Mouse (Mus musculus): ENCODE results near the gene Lingo3.

The Lingo3 gene

DNA sequence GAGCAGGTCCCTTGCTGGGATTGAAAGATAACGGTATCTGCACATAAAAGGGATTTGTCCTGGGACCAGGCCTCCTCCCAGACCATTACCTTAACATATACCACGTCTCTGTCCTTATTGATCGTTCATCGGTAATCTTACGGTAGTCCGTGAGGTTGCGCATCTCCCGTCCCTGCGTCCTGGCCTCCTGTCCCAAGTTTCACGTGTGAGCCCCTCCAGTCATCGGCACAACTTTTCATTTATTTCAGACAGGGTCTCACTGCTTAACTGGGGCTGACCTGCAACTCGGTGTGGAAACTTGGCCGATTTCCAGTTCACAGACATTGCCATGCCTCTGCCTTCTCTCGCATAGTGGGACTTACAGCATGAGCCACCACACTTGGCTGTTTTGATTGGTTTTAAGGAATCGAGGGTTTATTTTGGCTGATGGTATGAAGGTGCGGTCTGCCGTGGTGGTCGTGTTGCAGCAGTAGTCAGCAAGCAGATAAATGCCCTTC is 44.7 kb downstream of the Lingo3 start:
- no peak for DNase-seq (ENCODE audit: low read depth, low spot score)

DNA sequence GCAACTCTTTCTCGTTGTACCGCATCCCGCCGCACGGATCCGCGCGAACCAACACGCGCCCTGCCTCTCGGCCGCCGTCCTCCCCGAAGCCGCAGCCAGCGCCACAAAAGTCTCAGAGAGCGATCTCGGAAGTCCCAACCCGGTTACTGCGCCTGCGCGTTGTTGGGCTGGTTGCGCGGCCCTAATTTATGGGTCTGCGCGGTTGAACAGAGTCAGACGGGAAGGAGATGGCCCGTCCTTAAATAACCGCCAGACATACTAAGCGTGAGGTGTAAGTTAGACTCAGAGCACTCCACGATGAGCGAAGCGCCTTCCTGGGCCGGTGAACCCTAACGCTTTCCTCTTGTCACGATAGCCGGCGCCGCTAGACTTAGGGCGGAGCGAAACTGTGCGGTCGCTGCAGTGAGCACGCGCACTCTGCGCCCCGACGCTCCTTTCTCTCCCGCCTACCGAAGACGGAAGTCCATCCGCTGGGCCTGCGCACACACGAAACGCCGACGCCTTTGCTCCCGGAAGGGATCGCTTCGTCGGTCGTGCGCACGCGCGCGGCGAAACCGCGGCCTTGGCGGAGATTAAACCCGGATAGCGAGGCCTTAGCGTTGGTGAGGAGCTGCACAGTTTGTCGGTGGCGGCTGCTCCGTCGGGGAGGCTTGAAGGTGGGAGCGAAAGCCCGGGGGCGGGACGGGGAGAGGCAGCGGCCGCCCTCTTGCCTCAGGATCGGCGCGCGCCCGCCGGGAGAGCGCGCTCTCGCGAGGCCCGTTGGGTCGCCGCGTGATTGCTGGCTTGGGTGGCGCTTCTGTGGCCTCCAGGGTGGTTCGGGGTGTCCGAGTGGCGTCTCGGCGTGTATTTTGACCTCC is 45.5 kb downstream of the Lingo3 start, which contains the start of the genes Sf3a2 and Plekhj1:
TSS of gene Sf3a2 (plus strand) at position 49 of the 857 bp plus-strand sequence.
TSS of gene Plekhj1 (minus strand) at position 477 of the 857 bp plus-strand sequence.
- peak; percentile 93 for DNase-seq (ENCODE audit: low read depth, low spot score)

DNA sequence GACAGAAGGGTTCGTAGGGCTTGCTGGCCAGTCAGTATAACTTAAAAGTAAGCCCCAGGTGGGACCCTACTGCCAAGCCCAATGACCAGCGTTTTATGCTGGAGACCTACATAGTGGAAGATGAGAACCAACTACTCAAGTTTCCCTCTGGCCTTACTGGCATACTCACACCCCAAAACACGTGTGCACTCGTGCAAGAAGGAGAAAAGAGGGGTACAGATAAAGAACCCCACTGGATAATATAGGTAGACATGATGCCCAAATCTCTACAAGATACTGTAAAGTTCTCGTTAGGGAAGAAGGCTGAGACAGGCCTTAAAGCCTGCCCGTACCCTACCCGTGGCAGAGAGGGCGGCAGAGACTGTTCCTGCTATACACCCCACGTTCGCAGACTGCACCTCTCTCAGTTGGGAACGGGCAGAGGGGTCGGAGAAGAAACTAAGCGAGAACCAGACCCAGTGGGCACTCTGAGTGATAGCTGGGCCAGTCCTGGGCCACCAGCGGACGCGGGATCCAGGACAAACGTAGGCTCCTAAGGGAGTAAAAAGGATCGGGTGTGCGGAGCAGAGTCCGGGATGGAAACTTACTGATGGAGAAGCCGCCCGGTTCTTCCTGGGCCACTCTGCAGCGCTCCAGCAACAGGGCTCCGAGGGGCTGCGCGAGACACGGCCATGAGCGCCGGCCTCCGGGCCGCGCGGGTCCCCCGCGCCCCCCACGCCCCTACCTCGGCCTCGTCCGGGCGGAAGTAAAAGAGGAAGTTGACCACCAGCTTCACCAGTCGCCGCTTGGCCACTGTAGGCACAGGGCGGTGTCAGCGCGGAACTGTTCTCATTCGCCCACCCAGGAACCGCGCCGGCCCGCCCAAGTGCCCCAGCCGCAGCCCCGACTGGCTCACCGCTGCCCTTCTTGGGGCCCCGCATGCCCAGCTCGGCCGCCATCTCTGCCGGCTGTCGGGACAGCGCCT is 46.4 kb downstream of the Lingo3 start:
- DNase-seq (ENCODE audit: low read depth, low spot score), result no peak

DNA sequence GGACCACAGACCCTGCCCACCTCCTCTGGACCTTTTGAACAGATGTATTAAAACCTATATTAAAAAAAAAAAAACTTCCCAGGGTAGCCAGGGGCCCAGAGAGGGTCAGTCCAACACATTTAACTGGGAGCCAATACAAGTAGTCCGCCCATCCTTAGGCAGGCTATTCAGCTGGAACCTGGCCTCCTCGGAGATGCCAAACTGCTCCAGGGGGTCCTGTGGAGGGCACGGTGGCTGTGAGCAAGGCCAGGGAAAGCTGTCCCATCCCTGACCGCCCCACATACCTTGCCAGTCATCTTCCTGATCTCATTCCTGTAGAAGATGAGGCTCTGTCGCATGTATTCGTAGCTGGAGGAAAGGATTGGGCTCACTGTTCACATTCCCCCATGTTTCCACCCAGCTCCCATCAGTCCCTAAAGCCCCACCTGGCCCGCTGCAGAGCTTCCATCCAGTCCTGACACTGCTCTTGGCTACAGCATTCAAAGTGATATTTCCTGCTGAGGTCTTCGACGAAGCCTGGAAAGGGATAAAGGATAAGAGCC is 47.5 kb downstream of the Lingo3 start:
- no peak for DNase-seq (ENCODE audit: low read depth, low spot score)

DNA sequence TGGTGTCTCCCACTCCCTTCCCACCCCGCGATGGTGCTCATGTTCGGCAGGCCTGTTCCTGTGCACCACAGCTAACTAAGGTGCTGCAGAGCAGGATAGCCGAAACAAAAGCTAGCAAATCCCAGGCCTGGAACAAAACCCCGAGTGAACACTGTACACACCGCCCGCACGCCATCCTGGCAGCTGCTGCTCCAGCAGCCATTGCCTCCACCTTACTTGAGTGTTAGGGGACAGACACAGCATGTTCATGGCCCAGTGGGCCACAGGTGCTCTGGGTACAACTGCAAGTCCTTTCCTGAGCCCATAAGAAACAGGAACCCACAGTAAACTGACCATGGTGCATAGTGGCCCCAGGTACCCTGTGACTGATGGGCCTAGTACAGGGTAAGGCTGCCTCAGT is 49.1 kb downstream of the Lingo3 start:
- no peak for DNase-seq (ENCODE audit: low read depth, low spot score)

DNA sequence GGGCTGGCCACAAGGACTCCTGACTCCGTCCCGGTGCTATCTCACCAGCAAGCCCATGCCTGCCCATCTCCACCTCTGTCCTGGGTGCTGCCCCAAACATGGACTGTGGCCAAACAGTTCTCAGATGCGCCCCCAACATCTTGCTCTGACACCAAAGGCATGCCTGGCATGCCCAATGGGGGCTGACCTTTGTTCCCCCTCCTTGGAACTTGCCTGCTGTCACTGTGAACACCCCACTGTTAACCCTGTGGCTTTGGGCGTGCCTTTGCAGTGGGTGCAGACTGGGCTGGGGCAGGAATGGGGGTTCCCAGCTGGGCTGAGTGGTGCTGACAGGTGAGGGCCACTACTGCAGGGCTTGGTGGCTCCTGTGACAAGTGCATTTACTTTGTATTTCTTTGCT is 50.0 kb downstream of the Lingo3 start:
- no peak for DNase-seq (ENCODE audit: low read depth, low spot score)

DNA sequence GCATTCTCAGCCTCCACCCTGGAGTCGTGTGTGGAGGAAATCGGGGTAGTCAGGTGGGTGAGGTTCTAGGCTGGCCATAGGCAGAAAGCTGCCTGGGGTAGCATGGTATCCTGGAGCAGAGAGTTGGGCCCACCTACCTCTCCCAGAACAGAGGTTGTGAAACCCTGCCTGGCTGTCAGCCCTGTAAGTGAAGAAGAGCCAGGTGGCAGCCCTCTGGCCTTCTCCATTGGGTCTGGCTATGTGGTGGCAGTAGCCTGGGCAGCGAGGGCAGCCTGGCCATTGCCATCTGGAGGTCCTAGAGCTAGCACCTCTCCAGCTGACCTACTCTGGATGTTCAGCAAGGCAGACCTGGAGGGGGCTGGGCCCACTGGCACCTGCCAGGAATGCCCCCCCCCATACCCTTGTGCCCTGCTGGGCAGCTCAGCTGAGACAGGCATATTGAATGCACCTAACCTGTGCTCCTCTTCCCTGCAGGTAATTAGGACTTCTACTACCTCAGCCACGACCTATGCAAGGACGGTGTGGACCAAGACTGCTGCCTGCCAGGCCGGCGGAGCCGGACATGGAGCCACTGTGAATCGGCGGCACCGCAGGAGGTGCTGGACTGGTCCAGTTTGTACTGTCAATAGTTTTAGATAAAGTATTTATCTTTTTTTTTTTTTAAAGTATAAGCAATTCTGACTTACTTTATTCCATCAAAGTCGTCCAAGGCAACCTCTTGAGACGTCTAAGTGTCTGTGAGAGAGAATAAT is 50.6 kb downstream of the Lingo3 start:
- DNase-seq (ENCODE audit: low read depth, low spot score), result no peak

DNA sequence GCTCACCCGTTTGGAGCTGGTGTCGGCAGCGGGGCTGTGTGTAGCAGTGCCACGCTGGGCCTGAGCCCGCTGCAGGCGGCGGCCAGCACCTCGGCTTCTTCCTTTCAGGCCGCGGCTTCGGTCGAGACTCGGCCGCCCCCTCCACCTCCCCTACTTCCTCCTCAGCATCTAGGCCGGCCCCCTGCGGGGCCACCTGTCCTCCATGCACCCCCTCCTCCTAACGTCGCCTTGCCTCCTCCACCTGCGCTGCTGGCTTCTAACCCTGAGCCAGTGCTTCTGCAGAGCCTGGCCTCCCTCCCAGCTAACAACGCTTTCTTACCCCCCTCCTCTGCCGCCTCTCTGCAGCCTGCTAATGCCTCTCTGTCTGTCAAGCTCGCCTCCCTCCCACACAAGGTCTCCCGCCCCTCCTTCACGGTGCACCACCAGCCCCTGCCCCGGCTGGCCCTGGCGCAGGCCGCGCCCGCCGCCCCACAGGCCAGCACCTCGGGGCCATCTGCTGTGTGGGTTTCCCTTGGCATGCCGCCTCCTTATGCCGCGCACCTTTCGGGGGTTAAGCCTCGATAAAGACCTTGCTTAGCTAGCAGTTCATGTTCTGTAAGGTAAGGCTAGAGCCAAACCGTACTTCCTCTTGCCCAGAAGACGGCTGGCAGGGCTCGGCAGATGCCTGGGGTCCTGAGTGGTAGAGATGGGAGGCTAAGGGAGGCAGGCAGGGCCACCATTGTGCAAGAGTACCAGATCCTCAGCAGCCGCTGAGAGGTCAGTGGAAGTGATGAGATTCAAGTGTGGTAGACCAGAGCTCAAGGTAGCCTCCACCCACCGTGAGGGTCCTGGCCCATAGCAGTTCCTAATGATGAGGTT is 51.4 kb downstream of the Lingo3 start:
- no peak for DNase-seq (ENCODE audit: low read depth, low spot score)

DNA sequence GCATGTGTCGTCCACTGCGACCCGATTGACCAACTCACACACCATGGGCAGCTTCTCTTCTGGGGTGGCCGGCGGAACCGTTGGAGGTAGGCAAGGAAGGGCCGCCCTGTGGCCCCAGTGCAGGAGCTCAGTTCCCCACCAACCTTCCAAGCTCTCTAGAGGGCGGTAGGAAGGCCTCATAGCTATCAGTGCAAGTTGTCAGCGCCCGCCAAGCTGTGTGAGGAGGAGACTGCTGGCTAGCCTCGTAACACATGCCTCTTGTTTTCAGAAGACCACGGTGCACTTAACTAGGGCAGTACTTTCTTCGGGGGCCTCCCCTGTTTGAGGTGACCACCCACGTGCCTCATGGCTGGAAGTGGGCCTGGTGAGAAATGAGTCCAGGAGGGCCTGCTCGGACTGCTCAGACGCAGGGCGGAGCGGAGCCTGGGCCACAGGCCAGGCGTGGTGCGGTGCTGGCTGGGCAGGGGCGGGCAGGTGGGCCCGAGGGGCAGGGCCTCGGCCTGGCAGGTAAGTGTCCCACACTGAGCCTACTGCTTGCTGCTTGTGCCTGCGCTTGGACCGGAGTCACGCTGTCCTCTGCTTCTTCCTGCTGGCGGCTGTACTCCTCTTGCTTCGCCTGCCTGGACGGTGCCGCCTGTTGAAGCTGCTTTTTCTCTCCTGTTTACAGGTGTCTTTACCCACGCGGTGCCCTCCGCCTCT is 52.2 kb downstream of the Lingo3 start:
- DNase-seq (ENCODE audit: low read depth, low spot score), result no peak

DNA sequence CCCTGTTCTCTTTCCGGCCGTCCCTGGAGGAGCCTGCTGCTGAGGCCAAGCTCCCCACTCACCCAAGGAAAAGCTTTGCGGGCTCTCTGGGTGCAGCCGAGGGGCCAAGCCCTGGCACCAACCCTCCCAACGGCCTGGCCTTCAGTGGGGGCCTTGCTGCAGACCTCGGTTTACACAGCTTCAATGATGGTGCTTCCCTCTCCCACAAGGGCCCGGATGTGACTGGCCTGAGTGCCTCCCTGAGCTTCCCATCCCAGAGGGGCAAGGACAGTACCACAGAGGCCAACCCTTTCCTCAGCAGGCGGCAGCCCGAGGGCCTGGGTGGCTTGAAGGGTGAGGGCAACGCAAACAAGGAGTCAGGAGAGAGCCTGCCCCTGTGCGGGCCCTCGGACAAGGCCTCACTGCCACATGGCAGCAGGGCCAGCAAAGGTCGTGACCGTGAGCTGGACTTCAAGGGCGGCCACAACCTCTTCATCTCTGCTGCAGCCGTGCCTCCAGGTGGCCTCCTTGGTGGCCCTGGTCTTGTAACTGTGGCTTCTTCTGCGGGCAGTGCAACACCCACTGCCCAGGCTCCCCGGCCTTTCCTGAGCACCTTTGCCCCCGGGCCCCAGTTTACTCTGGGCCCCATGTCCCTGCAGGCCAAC is 53.0 kb downstream of the Lingo3 start:
- no peak for DNase-seq (ENCODE audit: low read depth, low spot score)

DNA sequence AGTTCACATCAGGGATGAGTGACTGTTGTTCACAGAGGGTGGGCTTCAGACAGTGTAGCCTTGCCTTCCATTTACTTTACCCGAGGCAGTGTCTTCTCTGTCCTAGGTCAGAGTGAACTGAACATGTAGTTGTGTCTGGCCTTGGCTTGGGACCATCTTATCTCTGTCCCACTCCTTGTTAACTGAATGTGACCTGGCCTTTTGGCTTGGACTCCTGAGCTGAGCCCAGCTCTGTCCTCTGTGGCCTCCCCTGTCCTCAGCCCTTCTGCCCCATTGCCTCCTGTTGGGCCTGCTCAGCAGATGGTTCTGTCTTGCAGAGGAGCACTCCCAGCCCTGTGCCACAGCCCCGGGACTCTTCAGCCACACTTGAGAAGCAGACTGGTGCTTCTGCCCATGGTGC is 56.3 kb downstream of the Lingo3 start:
- DNase-seq (ENCODE audit: low read depth, low spot score), result no peak

DNA sequence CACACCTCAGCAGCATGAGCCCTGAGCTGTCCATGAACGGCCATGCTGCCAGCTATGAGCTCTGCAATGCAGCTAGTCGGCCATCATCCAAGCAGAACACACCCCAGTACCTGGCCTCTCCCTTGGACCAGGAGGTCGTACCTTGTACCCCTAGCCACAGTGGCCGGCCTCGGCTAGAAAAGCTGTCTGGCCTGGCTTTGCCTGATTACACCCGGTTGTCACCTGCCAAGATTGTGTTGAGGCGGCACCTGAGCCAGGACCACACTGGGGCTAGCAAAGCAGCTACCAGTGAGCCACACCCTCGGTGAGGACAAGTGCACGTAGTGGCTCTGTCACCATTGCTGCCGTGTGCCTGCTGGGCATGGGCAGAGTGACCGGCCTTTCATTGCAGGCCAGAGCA is 57.9 kb downstream of the Lingo3 start:
- DNase-seq (ENCODE audit: low read depth, low spot score), result no peak

DNA sequence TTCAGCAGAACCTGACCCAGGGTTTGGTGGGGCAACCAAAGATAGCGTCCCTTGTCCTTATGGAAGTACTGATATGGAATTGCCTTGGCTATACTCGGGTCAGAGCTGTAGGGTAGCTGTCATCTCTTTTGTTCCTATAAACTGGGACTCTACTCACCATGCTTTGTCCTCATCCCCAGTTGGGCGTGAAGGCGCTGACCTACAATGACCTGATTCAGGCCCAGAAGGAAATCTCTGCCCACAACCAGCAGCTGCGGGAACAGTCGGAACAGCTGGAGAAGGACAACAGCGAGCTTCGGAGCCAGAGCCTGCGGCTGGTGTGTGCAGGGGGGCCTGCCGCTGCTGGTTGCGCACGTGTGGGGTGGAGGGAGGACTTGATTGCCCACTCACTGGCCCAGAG is 59.0 kb downstream of the Lingo3 start:
- no peak for DNase-seq (ENCODE audit: low read depth, low spot score)

DNA sequence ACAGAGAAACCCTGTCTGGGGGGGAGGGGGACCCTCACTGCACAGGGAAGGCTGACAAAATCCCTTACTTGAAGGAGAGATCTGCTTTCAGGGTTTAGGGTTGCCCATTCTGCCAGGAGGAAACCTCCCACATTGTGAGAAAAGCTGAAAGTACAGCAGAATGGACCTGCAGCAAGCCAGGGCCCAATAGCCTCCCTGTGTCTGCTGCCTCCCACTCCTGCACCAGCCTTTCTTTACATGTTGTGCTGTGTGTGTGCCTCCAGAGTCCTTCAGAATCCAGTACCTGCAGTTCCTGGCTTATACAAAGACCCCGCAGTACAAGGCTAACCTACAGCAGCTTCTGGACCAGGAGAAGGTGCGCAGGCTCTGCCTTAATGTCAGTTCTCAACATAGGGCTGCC is 59.5 kb downstream of the Lingo3 start:
- DNase-seq (ENCODE audit: low read depth, low spot score), result no peak
